Mouse (Mus musculus) lung, postnatal 0 days (tissue): ENCODE results near the gene Fhit. TPM values are rescaled to one million over a fixed set of nuclear protein-coding genes. Genes with fewer than 3 reads are reported as not detected.
"Not testable (repeated sequence)": the region's sequence is repeated elsewhere in the genome, so short reads cannot be mapped to it uniquely, and the experiment has no call there.

Experiments used
- ATAC-seq: fragments of 200-750 bp; cut with Nextera tagmentation; 2 replicates; pipeline ENCODE4 v1.8.0; 2017; ENCODE audit warnings: moderate library complexity
- DNase-seq: peaks from one replicate; pipeline ENCODE4 v3.0.0-alpha.2; 2016; ENCODE audit warnings: low spot score
- H3K27ac ChIP-seq: fragments of 300-500 bp; sonication (generic); 2 replicates; pipeline ENCODE4 v1.5.1; 2014; ENCODE audit warnings: antibody characterized with exemption, mild to moderate bottlenecking, low read length, mixed read lengths
- H3K27me3 ChIP-seq: fragments of 300-500 bp; sonication (generic); replicated peaks from 2 replicates; pipeline ENCODE4 v1.6.1; 2014; ENCODE audit warnings: low read length, mixed read lengths; ENCODE audit not compliant: insufficient read depth
- H3K36me3 ChIP-seq: fragments of 300-500 bp; sonication (generic); 2 replicates; pipeline ENCODE4 v1.6.1; 2014; ENCODE audit warnings: low read length, mixed read lengths; ENCODE audit not compliant: insufficient read depth
- H3K4me1 ChIP-seq: fragments of 300-500 bp; sonication (generic); 2 replicates; pipeline ENCODE4 v1.6.1; 2014; ENCODE audit warnings: antibody characterized with exemption, low read depth, low read length, mixed read lengths; ENCODE audit not compliant: insufficient read depth
- H3K4me2 ChIP-seq: fragments of 300-500 bp; sonication (generic); replicated peaks from 2 replicates; pipeline ENCODE4 v1.6.1; 2014; ENCODE audit warnings: low read depth, mild to moderate bottlenecking, low read length, moderate library complexity, mixed read lengths
- H3K4me3 ChIP-seq: fragments of 300-500 bp; sonication (generic); 2 replicates; pipeline ENCODE4 v1.5.1; 2014; ENCODE audit warnings: low read depth, low read length
- H3K9ac ChIP-seq: fragments of 300-500 bp; sonication (generic); replicated peaks from 2 replicates; pipeline ENCODE4 v1.6.1; 2014; ENCODE audit warnings: low read depth, mild to moderate bottlenecking
- H3K9me3 ChIP-seq: fragments of 300-500 bp; sonication (generic); 2 replicates; pipeline ENCODE4 v1.6.1; 2016; ENCODE audit warnings: low read length, mixed read lengths
- CTCF ChIP-seq: IDR thresholded peaks from 2 replicates; pipeline ENCODE4 v1.5.1; 2016; ENCODE audit warnings: antibody characterized with exemption, mild to moderate bottlenecking
- EP300 ChIP-seq: IDR thresholded peaks from 2 replicates; pipeline ENCODE4 v1.6.1; 2016; ENCODE audit warnings: antibody characterized with exemption, mild to moderate bottlenecking, control low read depth
- WGBS: fragments of 180-500 bp; shearing (Covaris S2); extraction: QIAGEN DNeasy Blood & Tissue Kit; methylation state at CpG from one replicate; pipeline ENCODE4 v1.1.7; 2014; 5-methylcytosine and 5-hydroxymethylcytosine counted together
- polyA plus RNA-seq: library from polyadenylated mRNA; unstranded; fragments of >200 nt; fragmentation: Nextera tagmentation; extraction: Ambion mirVana; gene quantifications from 2 replicates; pipeline ENCODE4 v1.2.1, GENCODE M21; 2015

Gene Fhit
- polyA plus RNA-seq, 1 experiment from 2014 or later = 5.6 TPM

DNA sequence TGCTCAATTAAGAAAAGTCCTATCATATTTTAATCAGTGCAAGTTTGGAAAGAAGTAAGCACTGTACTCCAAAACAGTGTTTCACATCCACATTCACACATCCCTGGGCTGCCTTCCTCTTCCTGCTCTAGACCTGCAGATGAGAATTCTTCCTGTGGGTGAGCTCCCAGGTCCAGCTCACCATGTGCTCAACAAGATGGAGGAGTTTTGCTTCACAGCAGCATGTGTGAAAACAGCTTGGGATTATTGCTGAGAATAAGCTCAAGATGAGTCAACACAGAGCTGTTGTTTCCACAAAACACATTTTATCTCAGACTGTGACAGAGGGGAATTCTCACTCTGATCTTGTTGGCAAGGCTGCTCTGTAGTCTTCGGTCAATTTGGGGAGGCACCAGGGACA lies 1265.3 kb downstream of the Fhit start:
- WGBS = 79% methylated on average over 1 of the region's 1 CpGs
- H3K9me3 ChIP-seq = no peaks in the 10 kb centered on the region
- TF ChIP-seq EP300 = no peak
- TF ChIP-seq CTCF = no peak

GRCm38 (mm10) chr14:9852041-9852440 lies 1309.8 kb downstream of the Fhit start:
- no peaks in the 10 kb centered on the region for H3K4me1 ChIP-seq
- WGBS = 54% methylated on average over 2 of the region's 2 CpGs

More for the DNA sequence above, 1265.3 kb downstream of the Fhit start:
- ATAC-seq (no peak), DNase-seq (no peak)
- Histone ChIP-seq H3K27me3 (no peaks in the 10 kb centered on the region), H3K36me3 (no peaks in the 10 kb centered on the region), H3K9ac (no peak overlapping the region), H3K4me3 (no peak overlapping the region), H3K4me1 (no peaks in the 10 kb centered on the region), H3K4me2 (no peak overlapping the region), H3K27ac (no peak overlapping the region)

DNA sequence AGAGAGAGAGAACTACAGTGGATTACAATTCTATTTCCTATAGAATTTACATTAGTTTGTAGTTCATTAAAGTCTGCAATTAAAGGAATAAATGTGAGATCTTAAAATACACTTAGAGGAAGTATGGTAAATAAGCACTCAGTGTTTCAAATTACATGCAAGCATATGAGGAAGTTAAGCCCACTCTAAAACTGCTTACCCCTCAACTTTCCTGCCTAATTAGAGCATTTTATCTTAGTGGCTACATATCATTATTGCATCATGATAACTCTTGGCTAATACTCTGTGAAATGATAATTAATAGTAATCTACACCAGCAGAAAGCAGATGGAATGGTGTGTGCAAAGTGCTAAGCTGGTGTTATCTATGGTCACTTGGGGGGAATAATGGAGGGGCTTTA lies 1329.5 kb downstream of the Fhit start:
- ATAC-seq = no peak
- no peak for TF ChIP-seq EP300
- Histone ChIP-seq H3K4me3 (no peak overlapping the region), H3K27ac (no peak overlapping the region), H3K9me3 (no peaks in the 10 kb centered on the region), H3K36me3 (no peaks in the 10 kb centered on the region), H3K4me1 (no peaks in the 10 kb centered on the region), H3K27me3 (no peaks in the 10 kb centered on the region), H3K9ac (no peak overlapping the region), H3K4me2 (no peak overlapping the region)
- DNase-seq = no peak

More at GRCm38 (mm10) chr14:9852041-9852440, 1309.8 kb downstream of the Fhit start:
- Histone ChIP-seq H3K9ac (no peak overlapping the region), H3K9me3 (no peaks in the 10 kb centered on the region), H3K4me3 (no peak overlapping the region), H3K36me3 (no peaks in the 10 kb centered on the region), H3K27me3 (no peaks in the 10 kb centered on the region), H3K27ac (no peak overlapping the region), H3K4me2 (no peak overlapping the region)
- no peak for DNase-seq
- no peak for ATAC-seq
- TF ChIP-seq CTCF = no peak
- TF ChIP-seq EP300 = no peak

DNA sequence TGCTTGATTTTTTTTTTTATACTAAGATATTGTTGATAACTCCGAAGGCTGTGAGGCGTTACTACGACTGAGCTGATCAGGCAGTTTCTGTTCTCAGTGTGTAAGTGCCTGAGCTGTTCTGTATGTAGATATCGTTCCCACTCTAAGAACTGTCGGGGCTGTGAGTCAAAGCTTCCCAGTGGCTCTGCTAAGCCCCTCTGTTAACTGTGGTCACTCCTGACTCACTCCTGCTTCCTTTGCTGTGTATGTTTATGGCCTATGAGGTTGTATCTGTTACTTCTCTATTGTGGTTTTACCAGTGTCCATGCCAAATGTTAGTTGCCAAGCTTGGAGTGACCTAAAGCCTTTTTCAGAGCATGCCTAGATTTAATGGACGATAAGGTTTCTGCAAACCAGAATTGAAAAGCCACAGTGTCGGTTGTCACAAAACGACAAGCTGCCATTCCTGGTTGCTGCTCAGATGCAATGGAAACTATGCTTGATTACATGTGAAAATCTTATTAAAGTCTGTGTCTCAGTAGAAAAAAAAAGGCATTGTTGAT lies 1333.1 kb downstream of the Fhit start:
- not testable (repeated sequence) for H3K9ac ChIP-seq, H3K9me3 ChIP-seq, H3K27ac ChIP-seq, DNase-seq, H3K27me3 ChIP-seq, H3K4me1 ChIP-seq, ATAC-seq, H3K4me2 ChIP-seq, H3K36me3 ChIP-seq, H3K4me3 ChIP-seq
- 71% methylated on average over 8 of the region's 8 CpGs for WGBS

- H3K4me2 ChIP-seq = no peak overlapping the region
- no peak overlapping the region for H3K27ac ChIP-seq
- ATAC-seq = no peak
- DNase-seq = no peak
- no peaks in the 10 kb centered on the region for H3K27me3 ChIP-seq
- H3K9me3 ChIP-seq = no peaks in the 10 kb centered on the region
- no peaks in the 10 kb centered on the region for H3K36me3 ChIP-seq
- H3K4me1 ChIP-seq = no peaks in the 10 kb centered on the region
- H3K9ac ChIP-seq = no peak overlapping the region
- no peak overlapping the region for H3K4me3 ChIP-seq
- WGBS = 84% methylated on average over 4 of the region's 4 CpGs
- no peak for TF ChIP-seq CTCF
- no peak for TF ChIP-seq EP300
These were observed 1345.9 kb downstream of the Fhit start for GRCm38 (mm10) chr14:9815963-9816362.

DNA sequence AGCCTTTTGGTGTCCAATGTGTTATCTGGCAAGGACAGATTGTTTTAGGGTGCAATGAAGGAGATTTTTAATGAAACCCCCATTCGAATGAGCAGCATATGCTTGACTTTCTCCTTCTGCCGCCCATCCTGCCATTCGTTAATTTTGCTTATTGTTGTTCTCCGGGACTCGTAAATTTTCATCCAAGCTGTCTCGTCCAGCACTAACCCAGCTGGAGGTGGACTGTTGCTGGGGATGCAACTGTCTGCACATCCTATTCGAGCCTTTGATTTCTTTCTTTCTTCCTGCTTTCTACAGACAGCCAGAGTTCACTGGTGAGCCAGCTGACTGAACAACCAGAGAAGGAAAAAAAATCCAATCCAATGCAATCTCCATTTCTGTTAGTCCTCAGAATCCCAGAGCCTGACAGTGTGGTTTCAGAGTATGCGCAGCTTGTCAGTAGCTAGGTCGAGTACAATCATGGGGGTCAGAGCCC lies 1350.0 kb downstream of the Fhit start:
- WGBS = 62% methylated on average over 9 of the region's 9 CpGs
- Histone ChIP-seq H3K27me3 (no peaks in the 10 kb centered on the region), H3K4me3 (no peak overlapping the region), H3K36me3 (no peaks in the 10 kb centered on the region), H3K9me3 (no peaks in the 10 kb centered on the region), H3K4me2 (no peak overlapping the region), H3K27ac (no peak overlapping the region), H3K4me1 (no peaks in the 10 kb centered on the region), H3K9ac (no peak overlapping the region)
- no peak for TF ChIP-seq EP300
- DNase-seq (no peak), ATAC-seq (no peak)
